Mouse (Mus musculus): ENCODE results near the gene Tmcc1.

- TF ChIP-seq CTCF (IDR thresholded peaks at IDR 0.05): peak; percentile 21; the same call in 1 of the 2 replicates
- TF ChIP-seq EP300 (IDR thresholded peaks at IDR 0.05): no peak
Observed at GRCm38 (mm10) chr6:115997726-115998311, 195.5 kb downstream of the Tmcc1 start.

Data from lung, postnatal 0 days (tissue).